Mouse (Mus musculus) myocyte (in vitro differentiated cells): Measurements from ENCODE around the gene Plcb4. TPM values are rescaled to one million over a fixed set of nuclear protein-coding genes. Genes with fewer than 3 reads are reported as not detected.
A peak's percentile ranks its signal among the peaks of the same experiment; 100 is the strongest.

ENCODE experiments used
- H3K27me3 ChIP-seq: one replicate; pipeline ENCODE4 v1.6.1; 2011; ENCODE audit not compliant: control insufficient read depth, insufficient read depth, insufficient read length
- H3K36me3 ChIP-seq: one replicate; pipeline ENCODE4 v1.6.1; 2011; ENCODE audit not compliant: control insufficient read depth, insufficient read depth
- H3K4me2 ChIP-seq: one replicate; pipeline ENCODE4 v1.6.1; 2011; ENCODE audit warnings: low read depth, control low read depth
- H3K4me3 ChIP-seq: one replicate; pipeline ENCODE4 v1.5.1; 2011; ENCODE audit warnings: mild to moderate bottlenecking, control low read depth, moderate library complexity
- H3K79me2 ChIP-seq: one replicate; pipeline ENCODE4 v1.6.1; 2011; ENCODE audit not compliant: control insufficient read depth, insufficient read depth
- H3ac ChIP-seq: one replicate; pipeline ENCODE4 v1.6.1; 2011; ENCODE audit not compliant: control insufficient read depth, insufficient read length
- CEBPB ChIP-seq: IDR thresholded peaks from 2 replicates; pipeline ENCODE4 v1.6.1; 2011; ENCODE audit warnings: mild to moderate bottlenecking, moderate library complexity; ENCODE audit not compliant: poor library complexity, insufficient read depth, severe bottlenecking
- E2F4 ChIP-seq: IDR thresholded peaks from one replicate; pipeline ENCODE4 v1.6.1; 2011; ENCODE audit warnings: mild to moderate bottlenecking, control low read depth, moderate library complexity; ENCODE audit not compliant: insufficient read depth
- MAX ChIP-seq: IDR thresholded peaks from one replicate; pipeline ENCODE4 v1.6.1; 2011; ENCODE audit warnings: low read depth, mild to moderate bottlenecking, control low read depth
- MYOD1 ChIP-seq, 3 experiments: IDR thresholded peaks; one replicate each; pipeline ENCODE4 v1.6.1; 2011; ENCODE audit warnings: control low read depth in 2 of 3, low read depth in 2 of 3, mild to moderate bottlenecking in 2 of 3, moderate library complexity in 1 of 3; ENCODE audit not compliant: insufficient read length in 2 of 3, control insufficient read depth in 1 of 3
- MYOG ChIP-seq, 3 experiments: IDR thresholded peaks; one replicate each; pipeline ENCODE4 v1.6.1; 2011; ENCODE audit warnings: control low read depth in 2 of 3, low read depth in 2 of 3, mild to moderate bottlenecking in 2 of 3; ENCODE audit not compliant: insufficient read length in 2 of 3, control insufficient read depth in 1 of 3, insufficient read depth in 1 of 3
- POLR2A ChIP-seq: IDR thresholded peaks from one replicate; pipeline ENCODE4 v1.6.1; 2011; ENCODE audit warnings: low read depth, mild to moderate bottlenecking, control low read depth, moderate library complexity; ENCODE audit not compliant: insufficient read length
- POLR2AphosphoS2 ChIP-seq: IDR thresholded peaks from one replicate; pipeline ENCODE4 v1.6.1; 2011; ENCODE audit warnings: low read depth, control low read depth; ENCODE audit not compliant: insufficient read length
- REST ChIP-seq: IDR thresholded peaks from one replicate; pipeline ENCODE4 v1.6.1; 2011; ENCODE audit warnings: mild to moderate bottlenecking, control low read depth, moderate library complexity; ENCODE audit not compliant: insufficient read depth, insufficient read length
- SRF ChIP-seq: IDR thresholded peaks from one replicate; pipeline ENCODE4 v1.6.1; 2011; ENCODE audit warnings: low read depth; ENCODE audit not compliant: control insufficient read depth, insufficient read length
- TCF12 ChIP-seq: IDR thresholded peaks from one replicate; pipeline ENCODE4 v1.6.1; 2011; ENCODE audit warnings: mild to moderate bottlenecking, control low read depth; ENCODE audit not compliant: poor library complexity, insufficient read depth, severe bottlenecking
- TCF3 ChIP-seq: IDR thresholded peaks from one replicate; pipeline ENCODE4 v1.6.1; 2011; ENCODE audit warnings: low read depth, control low read depth; ENCODE audit not compliant: insufficient read length
- USF1 ChIP-seq: IDR thresholded peaks from one replicate; pipeline ENCODE4 v1.6.1; 2011; ENCODE audit warnings: low read depth, mild to moderate bottlenecking, control low read depth, moderate library complexity
- polyA plus RNA-seq: library from polyadenylated mRNA; unstranded; fragments of >200 nt; fragmentation: generic; extraction: Trizol; gene quantifications from one replicate; pipeline ENCODE4 v1.2.1, GENCODE M21; 2012; ENCODE audit warnings: missing spikeins

Plcb4 gene
- polyA plus RNA-seq, 1 experiment, result 5.3 TPM

DNA sequence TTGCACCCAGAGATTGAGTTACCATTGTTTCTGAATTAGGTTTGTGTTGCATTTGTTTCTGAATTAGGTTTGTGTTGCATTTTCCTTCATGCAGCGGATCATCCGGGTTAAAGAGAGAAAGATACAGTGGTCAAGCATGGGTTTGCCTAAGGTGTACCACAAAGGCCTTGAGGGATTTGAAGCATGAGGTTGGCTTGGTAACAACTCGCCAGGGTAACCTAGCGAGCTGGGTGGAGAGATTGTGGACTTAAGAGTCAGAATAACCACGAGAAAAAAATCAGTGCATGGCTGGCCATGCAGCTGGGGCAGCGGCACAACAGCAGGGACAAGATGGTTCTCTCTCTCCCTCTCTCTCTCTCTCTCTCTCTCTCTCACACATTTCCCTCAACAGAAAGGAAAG, 12.2 kb upstream of the Plcb4 start:
- Histone ChIP-seq H3K36me3 (no peaks in the 10 kb centered on the region), H3K4me3 (no peak overlapping the region), H3ac (no peak overlapping the region), H3K27me3 (no peaks in the 10 kb centered on the region), H3K79me2 (no peaks in the 10 kb centered on the region), H3K4me2 (peak overlapping the region; percentile 2)
- TF ChIP-seq TCF3, result no peak
- TF ChIP-seq TCF12, result no peak
- TF ChIP-seq CEBPB, result no peak
- no peak for TF ChIP-seq MYOG (IDR thresholded peaks at IDR 0.05; ENCODE audit: control insufficient read depth in 1 of 3, insufficient read depth in 1 of 3, insufficient read length in 2 of 3, low read depth in 2 of 3)
- no peak for TF ChIP-seq MYOD1 (IDR thresholded peaks at IDR 0.05; ENCODE audit: control insufficient read depth in 1 of 3, insufficient read length in 2 of 3, low read depth in 2 of 3)
- TF ChIP-seq USF1, result no peak
- no peak for TF ChIP-seq MAX
- TF ChIP-seq E2F4, result no peak
- no peak for TF ChIP-seq SRF

- no peaks in the 10 kb centered on the region for H3K27me3 ChIP-seq
- TF ChIP-seq MYOG (IDR thresholded peaks at IDR 0.05; ENCODE audit: control insufficient read depth in 1 of 3, insufficient read depth in 1 of 3, insufficient read length in 2 of 3, low read depth in 2 of 3) (no peak), MAX (no peak), MYOD1 (IDR thresholded peaks at IDR 0.05; ENCODE audit: control insufficient read depth in 1 of 3, insufficient read length in 2 of 3, low read depth in 2 of 3) (no peak), POLR2A (no peak), USF1 (no peak), TCF12 (no peak), REST (no peak), E2F4 (no peak), POLR2AphosphoS2 (no peak), TCF3 (no peak), SRF (no peak), CEBPB (no peak)
- no peak overlapping the region for H3K4me2 ChIP-seq
- no peaks in the 10 kb centered on the region for H3K36me3 ChIP-seq
- H3K4me3 ChIP-seq, result no peak overlapping the region
- H3ac ChIP-seq, result no peak overlapping the region
- H3K79me2 ChIP-seq, result no peaks in the 10 kb centered on the region
Observed at GRCm38 (mm10) chr2:135647985-135648384, 10.8 kb upstream of the Plcb4 start.

DNA sequence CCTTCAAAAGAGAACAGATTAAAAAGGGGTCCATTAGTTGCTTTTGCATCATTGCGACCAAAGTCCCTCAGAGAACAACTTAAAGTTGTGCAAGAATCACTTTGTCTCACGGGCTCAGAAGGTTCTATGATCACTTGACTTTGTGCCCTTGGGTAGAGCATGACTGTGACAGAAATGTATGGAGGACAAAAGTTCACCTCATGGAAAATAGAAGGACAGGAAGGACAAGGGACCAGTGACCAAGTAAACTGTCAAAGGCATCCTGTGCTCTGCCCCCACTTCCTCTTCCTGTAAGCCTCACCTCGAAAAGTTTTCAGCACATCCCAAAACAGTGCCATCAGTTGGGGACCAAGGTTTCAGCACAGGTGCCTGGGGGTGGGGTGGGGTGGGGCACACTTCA, 7.9 kb upstream of the Plcb4 start:
- H3K79me2 ChIP-seq, result no peaks in the 10 kb centered on the region
- H3K27me3 ChIP-seq, result no peaks in the 10 kb centered on the region
- H3ac ChIP-seq, result no peak overlapping the region
- TF ChIP-seq MYOG (IDR thresholded peaks at IDR 0.05; ENCODE audit: control insufficient read depth in 1 of 3, insufficient read depth in 1 of 3, insufficient read length in 2 of 3, low read depth in 2 of 3), result no peak
- TF ChIP-seq SRF, result no peak
- no peak for TF ChIP-seq TCF3
- TF ChIP-seq POLR2AphosphoS2, result no peak
- TF ChIP-seq E2F4, result no peak
- no peak for TF ChIP-seq MAX
- no peak for TF ChIP-seq TCF12
- TF ChIP-seq CEBPB, result no peak
- no peak for TF ChIP-seq REST
- no peaks in the 10 kb centered on the region for H3K36me3 ChIP-seq
- H3K4me3 ChIP-seq, result no peak overlapping the region
- H3K4me2 ChIP-seq, result no peak overlapping the region

DNA sequence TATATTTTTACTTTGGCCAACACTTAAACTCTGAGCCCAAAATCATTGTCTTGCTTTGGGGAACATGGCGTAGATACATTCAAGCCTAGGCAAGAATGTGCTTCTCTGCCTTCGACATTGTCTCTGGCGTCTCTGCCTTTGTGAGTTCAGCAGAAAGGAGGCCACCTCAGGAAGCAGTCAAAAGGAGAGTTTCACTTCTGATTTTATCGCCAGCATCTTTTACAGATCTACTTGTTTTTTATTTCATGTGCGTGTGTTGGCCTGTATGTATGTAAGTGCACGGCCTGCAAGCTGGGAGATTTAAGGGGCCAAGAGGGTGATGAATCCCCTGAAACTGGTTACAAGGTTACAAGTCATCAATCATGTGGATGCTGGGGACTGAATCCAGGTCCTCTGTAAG, 6.8 kb upstream of the Plcb4 start:
- Histone ChIP-seq H3K79me2 (no peaks in the 10 kb centered on the region), H3ac (no peak overlapping the region), H3K36me3 (no peaks in the 10 kb centered on the region), H3K27me3 (no peaks in the 10 kb centered on the region), H3K4me3 (no peak overlapping the region), H3K4me2 (no peak overlapping the region)
- no peak for TF ChIP-seq USF1

DNA sequence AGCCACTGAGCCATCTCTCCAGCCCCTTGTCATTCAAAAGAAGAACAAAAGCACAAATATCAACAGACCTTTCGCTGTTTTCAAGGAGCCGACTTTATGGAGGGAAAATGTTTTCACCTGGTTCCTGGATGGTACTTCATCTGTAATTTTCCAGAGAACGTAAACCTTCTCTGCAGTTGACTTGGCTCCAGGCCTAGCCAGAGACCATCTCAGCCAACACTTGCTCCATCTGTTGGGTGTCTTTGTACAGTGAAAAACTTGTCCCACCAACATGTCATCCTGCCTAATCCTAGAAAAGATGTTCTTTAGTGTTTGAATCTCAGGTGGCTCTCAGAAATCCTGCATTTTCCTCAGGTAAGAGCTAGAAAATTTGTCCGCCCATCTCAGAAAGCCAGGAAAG, 6.4 kb upstream of the Plcb4 start:
- H3K4me3 ChIP-seq, result no peak overlapping the region
- H3ac ChIP-seq, result no peak overlapping the region
- H3K79me2 ChIP-seq, result no peaks in the 10 kb centered on the region
- no peak overlapping the region for H3K4me2 ChIP-seq
- no peaks in the 10 kb centered on the region for H3K27me3 ChIP-seq
- H3K36me3 ChIP-seq, result no peaks in the 10 kb centered on the region
- TF ChIP-seq REST, result no peak
- no peak for TF ChIP-seq E2F4
- no peak for TF ChIP-seq MAX
- TF ChIP-seq POLR2AphosphoS2, result no peak
- no peak for TF ChIP-seq TCF3
- no peak for TF ChIP-seq POLR2A
- no peak for TF ChIP-seq TCF12
- no peak for TF ChIP-seq USF1
- no peak for TF ChIP-seq MYOG (IDR thresholded peaks at IDR 0.05; ENCODE audit: control insufficient read depth in 1 of 3, insufficient read depth in 1 of 3, insufficient read length in 2 of 3, low read depth in 2 of 3)
- TF ChIP-seq SRF, result no peak
- TF ChIP-seq CEBPB, result no peak
- no peak for TF ChIP-seq MYOD1 (IDR thresholded peaks at IDR 0.05; ENCODE audit: control insufficient read depth in 1 of 3, insufficient read length in 2 of 3, low read depth in 2 of 3)
